Mouse (Mus musculus): ENCODE results near the gene Aspscr1.

Gene Aspscr1

GRCm38 (mm10) chr11:120672687-120673593, at the start of gene Aspscr1:
Gene Aspscr1, plus strand, starts transcription at chr11:120672973.
- DNase-seq (ENCODE audit: low read depth, low spot score), result peak; percentile 75

DNA sequence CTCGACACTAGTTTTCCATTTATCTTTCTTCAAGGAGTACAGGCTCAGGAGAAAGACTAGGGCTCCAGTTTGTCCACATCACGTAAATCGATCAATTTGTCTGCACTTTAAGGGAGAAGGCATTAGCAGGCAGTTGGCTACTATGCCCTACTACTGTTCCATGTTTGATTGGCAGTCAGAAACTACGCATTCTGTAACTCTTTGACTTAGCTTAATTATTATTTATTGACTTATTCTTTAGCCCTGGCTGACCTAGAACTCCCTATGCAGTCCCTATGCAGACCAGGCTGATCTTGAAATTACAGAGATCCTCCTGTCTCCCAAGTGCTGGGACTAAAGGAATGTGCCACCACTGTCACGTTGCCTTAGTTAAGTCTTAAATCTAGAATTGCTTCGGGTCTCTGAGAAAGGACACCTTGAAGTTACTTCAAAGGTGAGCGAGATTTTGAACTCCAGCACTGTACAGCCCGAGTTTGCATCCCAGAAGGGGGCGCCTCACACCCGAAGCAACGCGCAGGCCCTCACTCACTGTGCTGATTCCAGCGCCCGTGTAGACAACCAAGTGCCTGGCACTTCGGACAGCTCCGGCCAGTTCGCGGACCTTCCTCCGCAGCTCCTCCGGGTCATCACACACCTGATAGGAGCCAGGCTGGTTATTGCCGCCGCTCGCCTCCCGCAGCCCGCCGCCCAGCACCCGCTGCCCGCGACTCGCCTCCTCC, 48.7 kb upstream of the Aspscr1 start:
- no peak for DNase-seq (ENCODE audit: low read depth, low spot score)

DNA sequence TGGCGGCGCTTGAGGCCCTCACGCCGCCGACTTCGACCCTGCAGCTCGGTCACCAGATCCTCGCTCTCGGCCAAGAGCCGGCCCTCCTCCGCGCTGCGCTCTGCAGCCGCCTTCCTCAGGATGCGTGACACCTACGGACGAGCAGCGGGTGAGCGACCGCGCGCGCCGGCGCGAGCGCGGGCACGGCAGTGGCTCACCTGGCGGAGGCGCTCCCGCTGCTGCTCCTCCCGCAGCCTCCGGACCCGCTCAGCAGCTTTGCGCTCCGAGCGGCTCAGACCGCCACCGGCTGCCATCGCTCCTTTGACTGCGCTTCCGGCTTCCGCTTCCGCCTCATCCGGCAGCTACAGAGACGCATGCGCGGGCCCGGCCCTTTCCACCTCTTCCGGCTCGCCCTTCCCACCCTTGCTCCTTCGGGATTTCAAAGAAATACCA, 48.1 kb upstream of the Aspscr1 start:
- DNase-seq (ENCODE audit: low read depth, low spot score), result peak; percentile 66

GRCm38 (mm10) chr11:120625152-120625775, 47.5 kb upstream of the Aspscr1 start, which contains the start of gene Sirt7:
Gene Sirt7, minus strand, starts transcription at chr11:120625240.
- no peak for DNase-seq (ENCODE audit: low read depth, low spot score)

GRCm38 (mm10) chr11:120626785-120627467, 45.8 kb upstream of the Aspscr1 start:
- no peak for DNase-seq (ENCODE audit: low read depth, low spot score)

DNA sequence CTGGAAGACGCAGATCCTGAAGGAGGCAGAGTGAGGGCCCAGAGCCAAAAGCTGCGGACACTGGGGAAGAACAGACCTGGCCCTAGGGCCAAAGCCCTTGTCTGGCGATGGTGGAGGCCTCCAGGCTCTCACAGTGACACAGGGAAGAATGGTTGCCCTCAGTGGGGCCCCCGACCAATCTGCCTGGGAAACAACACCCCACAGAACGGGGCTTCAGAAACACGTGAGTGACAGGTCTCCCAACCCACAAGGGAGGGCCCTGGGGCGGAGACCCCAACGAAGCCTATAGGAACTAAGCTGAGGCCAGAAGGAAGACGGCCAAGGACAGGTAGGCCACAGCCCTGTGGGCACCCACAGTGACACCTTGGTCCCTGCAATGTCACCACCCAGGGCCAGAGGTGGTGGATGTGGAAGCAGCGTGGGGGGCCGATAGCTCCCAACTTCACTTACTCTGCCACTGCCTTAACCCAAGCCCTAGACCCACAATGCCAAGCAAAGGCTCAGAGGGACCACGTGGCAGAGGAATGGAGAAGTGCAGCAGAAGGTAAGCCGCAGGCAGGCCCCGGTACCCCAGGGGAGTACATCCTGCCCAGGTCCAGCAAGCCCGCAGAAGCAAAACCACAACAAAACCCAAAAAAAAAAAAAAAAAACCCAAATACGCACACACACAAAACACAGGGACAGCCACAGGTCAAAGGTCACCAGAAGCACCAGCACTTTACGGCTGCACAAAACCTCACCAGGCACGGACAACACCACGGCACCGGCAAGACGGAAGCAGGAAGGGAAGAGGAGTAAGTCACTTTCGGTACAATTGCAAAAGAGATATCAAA, 45.1 kb upstream of the Aspscr1 start:
- no peak for DNase-seq (ENCODE audit: low read depth, low spot score)

GRCm38 (mm10) chr11:120628601-120629340, 44.0 kb upstream of the Aspscr1 start:
- DNase-seq (ENCODE audit: low read depth, low spot score), result no peak

DNA sequence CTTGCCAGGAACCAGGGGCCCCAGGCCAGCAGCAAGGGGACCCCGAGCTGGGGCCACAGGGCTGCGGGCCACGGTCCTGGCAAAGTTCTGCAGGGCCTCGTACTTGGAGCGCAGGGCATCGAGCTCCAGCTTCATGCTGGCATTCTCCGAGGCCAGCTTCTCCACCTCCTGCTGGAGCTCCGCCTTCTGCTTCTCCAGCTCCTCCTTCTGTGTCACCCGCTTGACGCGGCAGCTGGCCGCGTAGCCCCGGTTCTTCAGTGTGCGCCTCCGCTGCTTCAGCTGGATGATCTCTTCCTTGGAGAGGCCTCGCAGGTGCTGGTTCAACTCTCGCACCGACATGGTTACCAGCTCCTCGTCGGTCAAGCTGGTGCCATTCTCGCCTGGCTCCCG, 43.4 kb upstream of the Aspscr1 start:
- no peak for DNase-seq (ENCODE audit: low read depth, low spot score)

- no peak for DNase-seq (ENCODE audit: low read depth, low spot score)
Measured at GRCm38 (mm10) chr11:120629911-120630310, 42.9 kb upstream of the Aspscr1 start.

DNA sequence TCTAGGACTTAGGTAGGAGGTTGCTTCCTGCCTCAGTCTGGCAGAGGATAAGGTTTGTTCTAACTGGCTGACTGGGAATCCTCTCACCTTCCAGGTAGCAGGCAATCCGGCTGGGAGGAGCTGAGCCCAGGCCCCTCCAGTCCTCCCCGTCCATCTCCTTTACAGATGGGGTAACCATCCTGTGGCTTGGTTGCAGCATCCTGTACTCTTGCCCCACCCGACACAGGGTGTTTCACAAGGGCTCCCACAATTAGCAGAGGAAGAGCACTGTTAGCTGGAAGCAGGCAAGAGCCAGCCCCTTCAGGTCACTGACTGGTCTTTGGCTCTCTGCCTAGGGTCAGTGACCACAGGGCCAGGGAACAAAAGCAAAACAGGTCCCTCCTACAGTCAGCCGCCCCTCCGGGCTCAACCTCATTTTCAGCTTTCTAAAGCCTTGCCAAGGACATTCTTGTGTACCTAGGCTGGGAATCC, 42.3 kb upstream of the Aspscr1 start:
- DNase-seq (ENCODE audit: low read depth, low spot score), result no peak

- DNase-seq (ENCODE audit: low read depth, low spot score), result no peak
Measured at GRCm38 (mm10) chr11:120630881-120631725, 41.7 kb upstream of the Aspscr1 start.

GRCm38 (mm10) chr11:120631726-120632448, 40.9 kb upstream of the Aspscr1 start:
- DNase-seq (ENCODE audit: low read depth, low spot score), result no peak

GRCm38 (mm10) chr11:120632559-120633519, 39.9 kb upstream of the Aspscr1 start:
- no peak for DNase-seq (ENCODE audit: low read depth, low spot score)

DNA sequence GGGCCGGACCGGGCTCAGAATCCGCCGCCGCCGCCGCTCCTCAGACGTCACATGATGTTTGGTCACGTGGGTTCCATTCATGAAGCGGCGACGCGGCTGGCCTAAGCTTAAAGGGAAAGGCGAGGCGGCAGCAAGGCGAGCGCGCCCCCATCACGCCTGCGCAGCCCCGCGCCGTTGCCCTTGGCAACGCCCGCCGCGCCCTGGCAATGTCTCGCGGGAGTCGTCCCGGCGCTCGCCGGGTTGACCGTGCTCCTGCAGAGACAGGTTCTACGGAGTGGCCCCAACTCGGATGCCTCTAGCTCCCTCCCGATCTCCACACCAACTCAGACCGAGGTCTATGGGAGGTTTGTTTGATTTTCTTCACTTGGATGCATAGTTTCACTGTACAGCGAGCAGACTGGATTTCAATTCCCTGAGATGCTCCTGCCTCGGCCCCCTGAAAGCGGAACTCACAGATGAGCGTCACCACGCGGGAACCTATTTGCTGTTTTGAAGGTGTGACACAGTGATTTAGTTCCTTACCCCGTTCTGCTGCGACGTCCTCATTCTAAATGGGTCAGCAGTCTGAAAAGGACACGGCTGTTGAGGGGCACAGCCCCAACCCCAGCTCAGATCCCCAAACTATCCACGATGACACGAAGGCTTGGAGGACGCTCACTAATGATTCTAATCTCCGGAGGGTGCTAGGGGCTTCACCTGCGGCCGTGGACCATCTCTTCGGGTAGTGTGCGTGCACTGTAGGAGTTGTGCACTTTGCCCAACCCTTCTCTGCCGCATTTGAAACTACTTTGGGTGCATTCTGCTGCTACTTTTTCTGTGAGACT, 39.0 kb upstream of the Aspscr1 start, which contains the start of gene Mafg:
Gene Mafg, minus strand, starts transcription at position 81 of the 824 bp plus-strand sequence.
- peak; percentile 85 for DNase-seq (ENCODE audit: low read depth, low spot score)

GRCm38 (mm10) chr11:120634810-120635209, 38.0 kb upstream of the Aspscr1 start:
- no peak for DNase-seq (ENCODE audit: low read depth, low spot score)

GRCm38 (mm10) chr11:120641255-120641654, 31.5 kb upstream of the Aspscr1 start:
- no peak for DNase-seq (ENCODE audit: low read depth, low spot score)
